Mouse (Mus musculus): ENCODE measurements around the gene Brpf1.
"Not testable (repeated sequence)": the region's sequence is repeated elsewhere in the genome, so short reads cannot be mapped to it uniquely, and the experiment has no call there.

Brpf1 gene

DNA sequence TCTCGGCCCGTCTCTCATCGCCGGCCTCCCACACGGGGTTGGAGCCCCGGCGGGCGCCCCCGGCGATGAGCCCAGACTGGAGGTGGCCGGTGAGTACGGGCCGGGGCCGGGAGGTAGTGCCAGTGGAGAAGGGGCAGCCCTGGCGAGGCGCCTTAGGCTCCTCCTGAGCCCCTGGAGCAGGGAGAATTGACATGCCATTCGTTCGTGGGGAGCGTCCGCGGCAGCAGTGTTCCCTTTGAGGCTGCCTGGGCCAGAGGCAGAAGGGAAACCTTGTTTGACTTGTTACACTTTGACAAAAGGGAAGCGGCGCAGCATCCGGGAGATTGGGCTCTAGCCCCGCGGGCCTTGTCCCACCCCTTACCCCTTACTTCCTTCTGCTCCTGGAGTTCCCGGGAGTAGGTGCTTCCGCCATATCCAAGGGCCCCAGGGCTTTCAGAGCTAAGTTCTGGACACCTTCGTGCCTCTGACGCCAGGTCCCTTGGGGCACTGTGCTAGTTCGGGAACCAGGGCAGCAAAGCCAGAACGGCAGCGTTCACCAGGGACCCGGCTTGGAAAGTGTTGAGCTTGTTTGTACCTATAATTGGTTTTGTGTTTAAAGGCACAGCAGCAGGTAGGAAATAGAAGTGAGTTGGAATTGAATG is 664 bp downstream of the Brpf1 start:
- DNase-seq (ENCODE audit: low spot score) = no peak

DNA sequence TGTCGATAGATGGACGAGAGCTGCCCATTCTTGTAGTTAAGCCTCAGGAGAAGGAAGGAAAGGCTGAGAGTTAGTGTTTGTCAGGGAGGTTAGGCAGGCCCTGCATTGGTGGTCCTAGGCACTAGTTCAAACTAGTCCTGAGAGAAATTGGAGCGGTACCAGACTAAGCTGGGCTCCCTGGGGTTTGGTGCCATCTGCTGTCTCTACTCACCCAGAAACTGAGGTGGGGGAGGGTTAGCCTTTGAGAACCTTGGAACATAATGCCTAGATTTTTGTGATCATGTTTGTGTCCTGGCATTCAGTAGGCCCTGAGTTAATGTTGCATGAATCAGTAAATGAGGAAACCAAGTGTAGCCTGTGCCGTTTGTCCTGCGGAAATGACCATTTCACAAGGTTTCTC is 1.2 kb downstream of the Brpf1 start:
- no peak for DNase-seq (ENCODE audit: low spot score)

DNA sequence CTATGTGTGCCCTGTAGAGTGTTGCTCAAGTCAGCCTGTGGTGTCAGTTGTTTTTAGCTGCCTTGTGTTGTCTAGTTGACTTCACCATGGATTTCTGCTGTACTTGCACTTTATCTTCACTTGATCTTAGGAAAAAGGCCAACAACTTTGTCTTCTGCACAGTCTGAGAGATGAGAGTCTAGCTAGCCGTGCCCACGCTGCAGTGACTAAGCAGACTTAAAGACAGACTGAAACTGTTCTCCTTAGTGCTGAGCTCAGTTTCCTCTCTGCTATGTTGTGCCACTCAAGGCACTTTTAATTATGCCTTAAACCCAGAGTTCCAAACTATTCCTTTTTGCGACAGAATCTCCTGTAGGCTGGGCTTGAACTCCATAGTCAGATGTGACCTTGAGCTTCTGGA is 9.0 kb downstream of the Brpf1 start:
- no peak for DNase-seq (ENCODE audit: low spot score)

DNA sequence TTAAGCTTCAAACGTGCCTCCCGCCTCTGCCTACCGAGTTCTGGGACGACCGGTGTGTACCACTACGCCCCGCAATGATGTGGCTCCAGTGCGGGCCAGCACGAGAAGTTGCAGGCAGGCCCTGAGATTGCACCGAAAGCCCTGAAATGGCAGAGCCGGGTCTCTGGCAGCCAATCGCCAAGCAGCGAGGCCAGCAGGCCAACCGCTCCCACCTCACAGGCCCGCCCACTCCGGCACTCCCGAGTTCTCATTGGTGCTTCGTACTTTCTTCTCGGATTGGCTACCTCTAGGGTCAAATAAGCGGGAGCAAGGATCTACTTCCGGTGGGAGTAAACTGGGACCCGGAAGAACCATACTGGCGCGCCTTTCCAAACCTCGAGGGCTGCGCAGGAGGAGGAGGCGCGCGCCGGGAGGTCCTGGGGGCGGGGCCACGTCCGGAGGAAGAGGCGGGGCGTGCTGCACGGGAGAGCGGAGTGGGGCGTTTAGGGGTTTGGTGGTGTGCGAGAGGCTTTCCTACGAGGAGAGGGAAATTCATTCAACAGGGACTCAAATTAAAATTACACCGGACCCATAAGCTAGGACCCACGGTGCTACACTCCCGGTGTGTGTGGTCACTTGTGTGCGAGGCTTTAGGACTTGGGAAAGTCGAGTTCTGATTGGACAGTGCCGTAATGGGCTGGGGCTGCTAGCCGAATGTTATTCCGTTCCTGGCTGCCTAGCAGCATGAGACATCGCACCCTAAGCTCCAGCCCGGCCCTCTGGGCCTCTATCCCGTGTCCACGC is 19.8 kb downstream of the Brpf1 start, which contains the start of gene Ogg1:
Gene Ogg1, plus strand, starts transcription at position 440 of the 783 bp plus-strand sequence.
- DNase-seq (ENCODE audit: low spot score) = peak; percentile 95

DNA sequence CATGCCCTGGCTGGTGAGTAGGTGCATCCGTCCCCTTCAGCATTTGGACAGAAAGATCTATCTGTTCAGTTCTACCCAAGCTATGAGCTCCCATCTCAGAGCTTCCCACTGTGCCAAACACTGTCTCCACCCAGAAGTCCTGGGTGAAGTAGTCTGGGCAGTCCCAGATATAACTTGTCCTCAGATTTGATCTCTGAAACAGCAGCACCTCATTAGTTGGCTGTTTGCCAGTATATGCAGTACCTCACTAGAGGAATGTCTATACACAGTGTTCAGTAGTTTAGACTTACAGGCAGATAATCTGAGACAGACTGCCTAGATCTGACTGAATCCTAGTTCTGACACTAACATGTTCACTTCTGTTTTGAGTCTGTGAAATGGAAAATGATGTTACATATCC is 22.5 kb downstream of the Brpf1 start:
- no peak for DNase-seq (ENCODE audit: low spot score)

DNA sequence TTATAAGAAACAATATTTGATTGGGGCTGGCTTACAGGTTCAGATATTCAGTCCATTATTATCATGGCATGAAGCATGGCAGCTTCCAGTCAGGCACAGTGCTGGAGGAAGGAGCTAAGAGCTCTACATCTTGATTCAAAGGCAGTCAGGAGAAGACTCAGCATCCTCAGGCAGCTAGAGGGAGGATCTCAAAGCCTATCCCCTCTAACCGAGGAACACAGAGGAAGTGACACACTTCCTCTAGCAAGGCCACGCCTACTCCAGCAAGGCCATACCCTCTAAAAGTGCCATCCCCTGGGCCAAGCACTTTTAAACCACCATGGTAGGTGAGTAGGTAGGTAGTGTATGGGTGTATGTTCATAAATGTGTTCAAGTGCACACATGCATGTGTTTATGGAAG is 23.6 kb downstream of the Brpf1 start:
- DNase-seq (ENCODE audit: low spot score) = no peak

DNA sequence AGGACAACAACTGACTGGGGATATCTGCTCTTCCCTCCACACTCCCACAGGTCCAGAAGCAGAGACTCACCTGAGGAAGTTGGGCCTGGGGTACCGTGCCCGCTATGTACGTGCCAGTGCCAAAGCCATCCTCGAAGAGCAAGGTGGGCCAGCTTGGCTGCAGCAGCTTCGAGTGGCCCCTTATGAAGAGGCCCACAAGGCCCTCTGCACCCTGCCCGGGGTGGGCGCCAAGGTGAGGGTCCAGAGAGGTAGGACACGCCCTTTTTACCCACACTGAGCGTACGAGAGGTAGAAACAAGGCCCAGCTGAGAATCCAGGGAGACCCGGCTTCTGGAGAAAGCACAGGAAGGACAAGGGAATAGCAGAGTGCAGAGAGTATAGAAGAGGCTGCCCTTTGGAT is 24.8 kb downstream of the Brpf1 start:
- no peak for DNase-seq (ENCODE audit: low spot score)

DNA sequence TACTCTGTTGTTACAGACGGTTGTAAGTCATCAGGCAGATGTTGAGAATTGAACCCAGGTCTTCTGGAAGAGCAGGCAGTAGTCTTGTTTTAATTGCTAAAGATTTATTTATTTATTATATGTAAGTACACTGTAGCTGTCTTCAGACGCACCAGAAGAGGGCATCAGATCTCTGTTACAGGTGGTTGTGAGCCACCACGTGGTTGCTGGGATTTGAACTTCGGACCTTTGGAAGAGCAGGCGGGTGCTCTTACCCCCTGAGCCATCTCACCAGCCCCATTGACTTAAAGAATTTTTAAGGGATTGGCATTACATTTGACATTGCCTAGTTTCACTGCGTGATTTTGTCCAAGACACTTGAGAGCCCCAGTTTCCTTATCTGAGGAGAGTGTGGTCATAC is 25.8 kb downstream of the Brpf1 start:
- not testable (repeated sequence) for DNase-seq (ENCODE audit: low spot score)

DNA sequence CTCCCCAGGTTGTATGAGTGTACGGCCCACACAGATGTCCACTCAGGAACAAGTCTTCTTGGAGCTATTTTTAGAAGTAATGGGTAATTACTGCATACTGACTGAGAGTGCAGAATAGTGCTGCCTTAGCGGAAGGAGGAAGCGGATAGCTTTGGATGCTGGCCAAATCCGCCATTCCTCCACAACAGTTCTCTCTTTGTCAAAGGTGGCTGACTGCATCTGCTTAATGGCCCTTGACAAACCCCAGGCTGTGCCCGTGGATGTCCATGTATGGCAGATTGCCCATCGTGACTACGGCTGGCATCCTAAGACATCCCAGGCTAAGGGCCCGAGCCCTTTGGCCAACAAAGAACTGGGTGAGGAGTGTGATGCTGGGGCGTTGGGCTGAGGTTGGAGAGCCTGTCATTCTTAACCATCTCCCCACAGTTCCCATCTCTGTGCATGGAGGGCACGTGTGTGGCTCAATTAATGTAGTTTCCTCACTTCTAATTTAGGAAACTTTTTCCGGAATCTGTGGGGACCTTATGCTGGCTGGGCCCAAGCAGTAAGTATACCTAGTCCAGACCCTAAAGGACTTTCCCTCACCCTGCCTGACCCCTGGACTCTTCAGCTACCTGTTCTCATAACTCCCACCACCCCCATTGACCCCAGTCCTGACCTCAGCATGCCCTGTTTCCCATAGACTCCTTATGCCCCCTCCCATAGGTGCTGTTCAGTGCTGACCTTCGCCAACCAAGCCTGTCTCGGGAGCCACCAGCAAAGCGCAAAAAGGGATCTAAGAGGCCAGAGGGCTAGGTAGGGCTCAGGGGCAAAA is 26.4 kb downstream of the Brpf1 start:
- peak; percentile 46 for DNase-seq (ENCODE audit: low spot score)

DNA sequence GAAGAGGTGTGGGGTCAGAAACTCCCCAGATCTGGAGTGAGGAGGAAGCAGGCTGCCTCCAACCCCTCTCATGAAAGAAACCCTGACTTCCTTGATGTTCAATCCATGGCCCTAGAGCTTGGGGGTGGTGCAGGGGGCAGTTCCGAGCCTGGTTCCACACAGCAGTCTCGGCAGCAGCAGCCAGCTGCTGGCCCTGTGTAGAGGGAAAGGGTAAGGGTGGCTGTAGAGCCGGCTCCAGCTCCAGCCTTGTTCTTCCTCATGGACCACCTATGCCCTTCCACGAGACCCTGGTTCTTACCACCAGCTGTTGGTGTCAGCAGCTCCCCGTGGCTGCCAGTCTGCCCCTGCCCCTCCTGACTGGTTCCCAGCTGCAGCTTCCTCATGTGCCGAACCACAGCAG is 27.3 kb downstream of the Brpf1 start:
- DNase-seq (ENCODE audit: low spot score) = no peak

DNA sequence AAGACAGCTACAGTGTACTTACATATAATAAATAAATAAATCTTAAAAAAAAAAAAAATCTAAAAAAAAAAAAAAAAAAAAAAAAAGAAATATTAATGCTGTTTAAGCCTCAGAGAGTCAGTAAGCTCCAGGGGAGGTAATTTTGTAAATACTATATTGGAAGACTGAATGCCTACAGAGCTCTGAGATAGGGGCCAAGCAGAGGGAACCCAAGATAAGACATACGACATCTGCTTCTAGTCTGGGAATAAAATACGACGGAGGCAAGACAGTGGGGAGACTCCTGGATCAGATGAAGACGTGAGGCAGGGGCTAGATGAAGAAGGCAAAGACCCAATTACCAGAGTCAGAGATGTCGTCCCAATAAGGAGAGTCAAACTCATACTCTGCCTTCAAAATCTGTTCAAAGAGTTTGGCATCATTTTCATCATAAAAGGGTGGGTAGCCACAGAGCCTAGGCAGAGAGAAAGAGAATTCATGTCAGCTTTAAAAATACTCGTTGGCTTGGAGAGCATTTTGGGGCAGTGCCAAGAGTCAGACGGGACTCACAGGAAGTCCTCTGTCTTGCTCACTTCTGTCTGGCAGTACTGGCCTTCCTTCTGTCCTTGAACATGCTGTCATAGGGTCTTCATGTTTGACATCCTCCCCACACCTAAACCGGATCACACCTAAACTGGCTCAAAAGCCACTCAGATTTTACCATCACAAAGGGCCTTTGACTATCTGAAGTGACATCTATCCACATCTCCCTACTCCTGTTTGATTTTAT is 30.1 kb downstream of the Brpf1 start:
- DNase-seq (ENCODE audit: low spot score) = no peak

DNA sequence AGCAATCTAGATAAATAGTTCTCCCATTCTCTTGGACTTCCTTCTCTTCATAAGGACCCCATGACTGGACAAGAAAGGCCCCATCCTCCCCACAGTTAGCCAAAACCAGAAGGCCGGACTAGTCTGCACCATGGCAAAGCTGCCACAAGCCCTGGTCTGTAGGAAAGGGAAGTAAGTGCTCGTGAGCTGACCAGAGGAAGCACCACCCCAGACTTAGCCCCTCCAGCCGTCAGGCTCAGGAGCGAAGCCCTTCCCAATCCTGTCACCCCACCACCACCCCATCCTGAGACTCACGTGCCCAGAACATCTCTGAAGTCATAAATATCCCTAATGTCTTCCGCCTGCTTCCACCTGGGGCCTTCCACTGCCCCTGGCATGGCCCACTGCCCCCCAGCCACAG is 34.6 kb downstream of the Brpf1 start:
- DNase-seq (ENCODE audit: low spot score) = no peak

DNA sequence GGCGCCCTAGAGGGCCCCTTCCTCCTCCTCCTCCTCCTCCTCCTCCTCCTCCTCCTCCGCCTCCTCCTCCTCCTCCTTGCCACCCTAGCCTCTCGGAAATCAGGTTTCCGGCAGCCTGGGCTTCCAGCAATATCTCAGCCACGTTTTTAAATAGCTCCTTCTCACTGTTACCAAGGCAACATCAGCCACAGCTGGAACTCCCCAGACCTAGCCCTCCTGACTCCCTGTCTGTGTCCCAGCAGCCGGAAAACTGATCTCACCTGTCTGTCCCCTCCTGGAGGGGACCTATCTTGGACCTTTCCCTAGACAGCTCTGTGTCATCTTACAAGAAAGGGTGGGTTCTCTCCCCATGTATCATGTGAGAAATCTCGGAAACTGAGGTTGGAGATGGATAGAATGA is 35.4 kb downstream of the Brpf1 start:
- no peak for DNase-seq (ENCODE audit: low spot score)

DNA sequence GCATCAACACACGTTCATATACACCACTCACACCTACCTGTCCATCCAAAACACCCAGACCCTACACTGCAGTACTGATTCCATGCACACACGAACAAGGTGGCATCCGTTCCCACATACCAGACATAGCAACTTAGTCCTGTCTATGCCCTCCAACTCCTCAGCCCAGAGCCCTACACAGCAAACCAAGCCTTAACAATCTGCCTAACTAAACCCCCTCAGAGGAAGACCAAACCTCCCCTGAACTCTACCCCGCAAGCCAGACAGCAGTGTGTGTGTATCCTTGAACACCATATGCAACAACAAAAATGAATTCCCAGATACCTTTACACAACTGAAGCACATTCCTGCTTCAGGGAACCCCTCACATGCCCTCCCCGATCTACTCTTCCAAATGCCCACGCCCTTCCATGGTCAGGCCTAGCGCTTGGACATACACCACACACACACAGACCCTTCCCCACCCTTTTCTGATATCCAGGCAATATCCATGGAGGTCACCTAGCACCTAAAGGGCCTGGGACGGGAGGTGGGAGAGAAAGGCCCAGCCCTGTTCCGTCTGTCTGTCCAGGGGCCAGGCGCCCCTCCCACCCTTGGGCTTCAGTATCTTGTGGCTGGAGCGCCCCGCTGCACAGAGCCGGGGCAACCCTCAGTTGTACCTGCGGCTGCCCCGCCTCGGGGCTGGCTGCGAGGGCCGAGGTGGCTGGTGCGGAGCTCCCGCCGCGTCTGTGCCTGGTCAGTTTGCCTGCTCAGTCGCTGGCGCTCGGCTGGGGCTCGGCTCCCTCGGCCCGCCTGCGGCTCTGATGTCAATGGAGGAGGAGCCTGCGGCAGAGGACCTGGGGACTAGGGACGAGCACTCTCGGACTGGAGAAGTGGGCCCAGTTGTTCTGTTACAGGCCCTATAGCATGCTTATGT is 36.5 kb downstream of the Brpf1 start, which contains the start of gene Camk1:
Gene Camk1, minus strand, starts transcription at position 808 of the 916 bp plus-strand sequence.
- peak; percentile 62 for DNase-seq (ENCODE audit: low spot score)

DNA sequence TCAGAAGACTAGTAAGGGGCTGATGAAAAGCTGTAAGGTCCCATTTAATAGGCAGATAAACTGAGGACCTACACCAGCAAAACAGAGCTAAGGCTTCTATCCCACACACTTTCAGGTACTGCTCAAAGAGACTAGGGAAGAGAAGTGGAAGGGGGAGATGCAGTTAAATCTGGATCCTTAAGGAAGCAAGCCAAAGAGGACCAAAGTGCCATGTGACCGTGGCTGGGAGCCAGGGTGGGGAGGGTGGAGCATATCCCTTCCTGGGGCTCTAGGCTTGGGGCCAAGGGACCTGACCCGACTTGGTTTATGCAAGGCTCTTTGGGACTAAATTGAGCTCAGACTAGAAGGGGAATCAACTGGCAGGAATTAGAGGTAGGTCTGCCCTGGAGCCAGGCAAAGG is 37.4 kb downstream of the Brpf1 start:
- peak; percentile 47 for DNase-seq (ENCODE audit: low spot score)

DNA sequence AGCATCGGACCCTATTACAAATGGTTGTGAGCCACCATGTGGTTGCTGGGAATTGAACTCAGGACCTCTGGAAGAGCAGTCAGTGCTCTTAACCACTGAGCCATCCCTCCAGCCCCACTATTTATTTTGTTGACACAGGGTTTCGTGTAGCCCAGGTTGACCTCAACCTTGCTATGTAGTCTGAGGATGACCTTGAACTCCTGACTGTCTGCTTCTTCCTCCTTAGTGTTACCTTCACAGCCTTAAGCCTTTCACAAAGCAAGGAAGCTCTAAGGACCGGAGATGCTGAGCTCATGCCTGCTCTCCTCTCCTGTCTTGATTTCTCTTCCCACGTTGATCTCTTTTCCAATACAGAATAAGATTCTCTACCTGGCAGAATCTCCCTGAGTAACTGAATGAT is 40.0 kb downstream of the Brpf1 start:
- DNase-seq (ENCODE audit: low spot score) = no peak

DNA sequence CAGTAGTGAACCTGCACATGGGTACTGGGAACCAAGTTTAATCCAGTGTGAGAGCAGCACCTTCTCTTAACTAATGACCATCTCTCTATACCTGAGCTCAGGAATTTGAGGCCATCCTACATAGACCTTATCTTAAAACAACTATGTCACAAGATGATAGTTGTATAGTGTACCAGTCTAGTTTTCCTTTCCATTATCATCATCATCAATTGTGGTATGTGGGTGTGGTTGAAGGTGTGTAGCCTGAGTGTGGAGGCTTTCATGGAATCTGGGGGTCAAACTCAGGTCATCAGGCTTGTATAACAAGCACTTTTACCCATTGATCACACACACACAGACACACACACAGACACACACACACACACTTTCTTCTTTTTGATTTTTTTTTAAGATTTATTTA is 43.6 kb downstream of the Brpf1 start:
- no peak for DNase-seq (ENCODE audit: low spot score)

DNA sequence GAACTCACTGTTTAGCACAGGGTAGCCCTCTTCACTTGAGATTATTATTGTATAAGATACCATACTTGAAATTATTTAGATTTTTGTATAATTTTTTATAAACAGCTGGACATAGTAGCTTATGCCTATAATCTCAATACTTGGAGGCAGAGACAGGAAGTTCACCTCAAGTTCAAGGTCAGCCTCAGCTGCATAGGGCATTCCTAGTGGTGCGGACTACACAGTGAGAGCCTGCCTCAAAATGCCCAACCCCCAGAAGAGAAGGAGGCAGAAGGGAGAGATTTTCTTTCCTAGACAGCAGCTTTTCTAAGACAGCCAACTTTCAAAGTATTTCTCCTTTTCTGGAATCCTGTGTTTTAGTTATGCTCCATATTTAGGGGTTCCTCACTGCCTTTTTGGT is 44.2 kb downstream of the Brpf1 start:
- no peak for DNase-seq (ENCODE audit: low spot score)

DNA sequence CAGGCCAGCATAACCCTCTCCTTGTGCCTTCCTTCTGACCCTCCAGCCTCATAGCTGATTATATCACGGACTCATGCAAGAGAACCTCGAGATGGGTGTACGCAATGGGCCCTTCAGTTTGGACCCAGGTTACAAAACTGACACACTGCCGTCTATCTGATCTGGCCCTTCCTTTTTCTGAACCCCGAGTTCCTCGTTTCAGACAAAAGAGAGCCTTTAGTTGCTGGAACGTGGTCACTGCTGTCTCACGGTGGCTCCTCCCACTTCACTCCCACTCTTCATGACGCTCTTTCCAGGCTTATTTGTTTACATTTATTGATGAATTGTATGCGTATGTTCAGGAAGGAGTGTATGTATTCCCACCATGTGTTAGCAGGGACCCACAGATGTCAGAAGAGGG is 44.7 kb downstream of the Brpf1 start:
- DNase-seq (ENCODE audit: low spot score) = no peak

DNA sequence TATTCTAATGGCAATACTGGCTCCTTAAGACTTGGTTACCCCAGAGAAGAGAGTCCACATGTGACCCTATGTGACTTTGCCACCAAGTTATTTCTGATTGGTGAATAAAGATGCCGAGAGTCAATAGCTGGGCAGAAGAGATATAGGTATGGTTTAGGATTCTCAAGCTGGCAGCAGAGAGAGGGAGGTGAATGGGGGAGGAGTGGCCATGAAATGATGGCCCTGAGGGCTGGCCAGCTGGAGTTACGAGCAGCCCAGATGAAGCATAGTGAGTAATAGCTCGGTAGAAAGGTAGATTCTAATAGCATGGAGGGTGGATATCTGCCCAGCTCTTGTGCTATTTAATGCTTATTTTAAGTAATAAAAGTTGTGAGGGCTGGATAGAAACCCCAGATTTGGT is 45.9 kb downstream of the Brpf1 start:
- DNase-seq (ENCODE audit: low spot score) = no peak

DNA sequence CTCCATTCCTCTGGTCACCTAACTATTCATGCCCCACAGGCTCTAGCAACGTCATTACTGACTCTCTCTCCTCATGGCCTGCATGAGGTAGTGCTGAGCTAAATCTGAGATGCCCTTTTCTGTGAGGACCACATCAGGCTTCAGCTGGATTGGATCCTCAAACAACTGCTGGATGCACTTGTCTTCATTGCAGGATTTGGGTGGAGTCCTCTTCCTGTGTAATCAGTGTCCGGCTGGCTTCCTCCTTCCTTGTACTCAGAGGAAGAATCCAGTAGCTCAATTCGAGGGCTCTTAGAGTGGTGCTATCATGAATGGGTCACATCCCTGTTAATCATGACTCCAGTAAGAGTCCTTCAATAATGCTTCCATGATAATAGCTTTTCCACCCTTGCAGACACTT is 46.8 kb downstream of the Brpf1 start:
- no peak for DNase-seq (ENCODE audit: low spot score)
